Mouse (Mus musculus): ENCODE measurements around the gene Foxq1. TPM values are rescaled to one million over a fixed set of nuclear protein-coding genes. Genes with fewer than 3 reads are reported as not detected.

The Foxq1 gene
- polyA plus RNA-seq, 1 experiment from 2014 or later: 0.07 TPM

- ATAC-seq (ENCODE audit: extremely low read depth, insufficient number of reproducible peaks, low FRiP score, low TSS enrichment): no peak
- no peak overlapping the region for H3K4me3 ChIP-seq
- WGBS: 73% methylated on average over 9 of the region's 9 CpGs
- H3K4me2 ChIP-seq: no peak overlapping the region
- no peak overlapping the region for H3K27ac ChIP-seq (replicated peaks)
- H3K9ac ChIP-seq: no peak overlapping the region
- H3K36me3 ChIP-seq: no peaks in the 10 kb centered on the region
- no peaks in the 10 kb centered on the region for H3K4me1 ChIP-seq
- H3K27me3 ChIP-seq (replicated peaks): no peaks in the 10 kb centered on the region; the same call in 1 of the 2 replicates
- H3K9me3 ChIP-seq: no peaks in the 10 kb centered on the region
Observed at GRCm38 (mm10) chr13:31547610-31548009, 8.3 kb upstream of the Foxq1 start.

GRCm38 (mm10) chr13:31556964-31557767 is 1.2 kb downstream of the Foxq1 start:
- Histone ChIP-seq H3K9ac (peak overlapping the region; percentile 77; the same call in 1 of the 2 replicates), H3K27me3 (replicated peaks) (peaks cover 91% of the 10 kb centered on the region), H3K9me3 (no peaks in the 10 kb centered on the region), H3K4me2 (peak overlapping the region; percentile 99), H3K27ac (replicated peaks) (no peak overlapping the region), H3K4me3 (peak overlapping the region; percentile 72), H3K4me1 (peaks cover 28% of the 10 kb centered on the region), H3K36me3 (no peaks in the 10 kb centered on the region)
- WGBS: 6% methylated on average over 24 of the region's 24 CpGs
- ATAC-seq (ENCODE audit: extremely low read depth, insufficient number of reproducible peaks, low FRiP score, low TSS enrichment): no peak

GRCm38 (mm10) chr13:31557768-31558520 is 2.0 kb downstream of the Foxq1 start:
- H3K9ac ChIP-seq: peak overlapping the region; percentile 77
- no peak for ATAC-seq (ENCODE audit: extremely low read depth, insufficient number of reproducible peaks, low FRiP score, low TSS enrichment)
- peak overlapping the region; percentile 99 for H3K4me2 ChIP-seq
- H3K4me1 ChIP-seq: peaks cover 28% of the 10 kb centered on the region
- H3K36me3 ChIP-seq: no peaks in the 10 kb centered on the region
- peak overlapping the region; percentile 72 for H3K4me3 ChIP-seq
- H3K9me3 ChIP-seq: no peaks in the 10 kb centered on the region
- no peak overlapping the region for H3K27ac ChIP-seq (replicated peaks)
- WGBS: under 1% methylated on average over 73 of the region's 73 CpGs
- H3K27me3 ChIP-seq (replicated peaks): peaks cover 99% of the 10 kb centered on the region

GRCm38 (mm10) chr13:31558521-31559418 is 2.8 kb downstream of the Foxq1 start, which contains the start of gene A530084C06Rik:
TSS of gene A530084C06Rik (minus strand) at chr13:31559333.
- Histone ChIP-seq H3K9ac (peak within 1 kb of the TSS; percentile 77), H3K4me1 (peaks cover 28% of the 10 kb centered on the region), H3K9me3 (no peaks in the 10 kb centered on the region), H3K27ac (replicated peaks) (no peak within 1 kb of the TSS), H3K36me3 (no peaks in the 10 kb centered on the region), H3K4me3 (peak within 1 kb of the TSS; percentile 72), H3K4me2 (peak within 1 kb of the TSS; percentile 99), H3K27me3 (replicated peaks) (peaks cover 97% of the 10 kb centered on the region)
- WGBS: under 1% methylated on average over 87 of the region's 88 CpGs
- ATAC-seq (ENCODE audit: extremely low read depth, insufficient number of reproducible peaks, low FRiP score, low TSS enrichment): no peak

- WGBS: under 1% methylated on average over 84 of the region's 92 CpGs
- Histone ChIP-seq H3K4me1 (peaks cover 32% of the 10 kb centered on the region), H3K36me3 (no peaks in the 10 kb centered on the region), H3K27ac (replicated peaks) (no peak overlapping the region), H3K4me3 (peak overlapping the region; percentile 72), H3K4me2 (peak overlapping the region; percentile 99), H3K9ac (peak overlapping the region; percentile 62), H3K9me3 (no peaks in the 10 kb centered on the region), H3K27me3 (replicated peaks) (peaks cover 95% of the 10 kb centered on the region)
- peak; percentile 37; the same call in 1 of the 2 replicates for ATAC-seq (ENCODE audit: extremely low read depth, insufficient number of reproducible peaks, low FRiP score, low TSS enrichment)
Observed at GRCm38 (mm10) chr13:31559419-31560144, 3.6 kb downstream of the Foxq1 start.

- H3K9me3 ChIP-seq: no peaks in the 10 kb centered on the region
- peaks cover 80% of the 10 kb centered on the region for H3K27me3 ChIP-seq (replicated peaks)
- 34% methylated on average over 6 of the region's 6 CpGs for WGBS
- no peaks in the 10 kb centered on the region for H3K36me3 ChIP-seq
- peak overlapping the region; percentile 18; the same call in 1 of the 2 replicates for H3K4me2 ChIP-seq
- peaks cover 29% of the 10 kb centered on the region for H3K4me1 ChIP-seq
- no peak overlapping the region for H3K4me3 ChIP-seq
- H3K27ac ChIP-seq (replicated peaks): no peak overlapping the region
- no peak for ATAC-seq (ENCODE audit: extremely low read depth, insufficient number of reproducible peaks, low FRiP score, low TSS enrichment)
- H3K9ac ChIP-seq: no peak overlapping the region
Observed at GRCm38 (mm10) chr13:31564394-31564793, 8.5 kb downstream of the Foxq1 start.

- Histone ChIP-seq H3K4me3 (no peak overlapping the region), H3K4me2 (no peak overlapping the region), H3K4me1 (peaks cover 26% of the 10 kb centered on the region), H3K9ac (no peak overlapping the region), H3K27ac (replicated peaks) (no peak overlapping the region), H3K27me3 (replicated peaks) (peaks cover 75% of the 10 kb centered on the region), H3K9me3 (no peaks in the 10 kb centered on the region), H3K36me3 (no peaks in the 10 kb centered on the region)
- 71% methylated on average over 8 of the region's 8 CpGs for WGBS
- ATAC-seq (ENCODE audit: extremely low read depth, insufficient number of reproducible peaks, low FRiP score, low TSS enrichment): no peak
Observed at GRCm38 (mm10) chr13:31567099-31567498, 11.2 kb downstream of the Foxq1 start.

GRCm38 (mm10) chr13:31567617-31568294 is 11.8 kb downstream of the Foxq1 start:
- H3K27ac ChIP-seq (replicated peaks): no peak overlapping the region
- no peak overlapping the region for H3K4me2 ChIP-seq
- 66% methylated on average over 6 of the region's 6 CpGs for WGBS
- H3K9ac ChIP-seq: no peak overlapping the region
- no peaks in the 10 kb centered on the region for H3K9me3 ChIP-seq
- peaks cover 69% of the 10 kb centered on the region for H3K27me3 ChIP-seq (replicated peaks)
- no peak overlapping the region for H3K4me3 ChIP-seq
- no peak for ATAC-seq (ENCODE audit: extremely low read depth, insufficient number of reproducible peaks, low FRiP score, low TSS enrichment)
- H3K4me1 ChIP-seq: peaks cover 26% of the 10 kb centered on the region
- H3K36me3 ChIP-seq: no peaks in the 10 kb centered on the region

GRCm38 (mm10) chr13:31572806-31573508 is 17.0 kb downstream of the Foxq1 start:
- Histone ChIP-seq H3K9ac (no peak overlapping the region), H3K36me3 (no peaks in the 10 kb centered on the region), H3K4me3 (no peak overlapping the region), H3K4me2 (no peak overlapping the region), H3K9me3 (no peaks in the 10 kb centered on the region), H3K4me1 (no peaks in the 10 kb centered on the region), H3K27me3 (replicated peaks) (peaks cover 56% of the 10 kb centered on the region), H3K27ac (replicated peaks) (no peak overlapping the region)
- WGBS: 84% methylated on average over 10 of the region's 10 CpGs
- ATAC-seq (ENCODE audit: extremely low read depth, insufficient number of reproducible peaks, low FRiP score, low TSS enrichment): no peak

Measured in heart, embryonic 13.5 days (tissue).